Mouse (Mus musculus) spleen, postnatal 36 days (tissue): ENCODE data around the gene Abcc9.

Experiments used
- DNase-seq, 2 experiments: peaks; one replicate each; pipeline ENCODE4 v3.0.0; 2022; ENCODE audit warnings: low spot score in 2 of 2, mixed read lengths in 1 of 2

Gene Abcc9

GRCm38 (mm10) chr6:142548377-142548776 lies 153.7 kb downstream of the Abcc9 start:
- no peak for DNase-seq

- DNase-seq, result no peak
These were observed 157.0 kb downstream of the Abcc9 start for GRCm38 (mm10) chr6:142545132-142545531.

DNA sequence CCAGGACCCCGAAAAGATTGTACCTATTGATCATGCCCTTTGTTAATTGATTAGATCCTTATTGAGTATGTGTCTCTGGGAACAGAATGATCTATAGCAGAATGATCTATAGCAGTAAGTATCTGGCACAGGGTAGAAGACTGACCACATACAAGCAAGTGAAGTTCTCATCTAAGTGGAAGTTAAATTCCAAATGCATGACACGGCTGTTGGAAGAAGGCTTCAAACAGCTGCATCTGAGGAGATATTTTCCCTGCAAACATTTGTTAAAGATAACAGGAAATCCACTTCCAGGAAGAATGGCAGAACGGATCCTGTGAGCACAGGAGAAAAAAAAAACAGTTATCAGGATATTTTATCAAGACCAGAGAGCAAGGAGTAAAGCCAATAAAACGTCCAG lies 158.5 kb downstream of the Abcc9 start:
- no peak for DNase-seq

DNA sequence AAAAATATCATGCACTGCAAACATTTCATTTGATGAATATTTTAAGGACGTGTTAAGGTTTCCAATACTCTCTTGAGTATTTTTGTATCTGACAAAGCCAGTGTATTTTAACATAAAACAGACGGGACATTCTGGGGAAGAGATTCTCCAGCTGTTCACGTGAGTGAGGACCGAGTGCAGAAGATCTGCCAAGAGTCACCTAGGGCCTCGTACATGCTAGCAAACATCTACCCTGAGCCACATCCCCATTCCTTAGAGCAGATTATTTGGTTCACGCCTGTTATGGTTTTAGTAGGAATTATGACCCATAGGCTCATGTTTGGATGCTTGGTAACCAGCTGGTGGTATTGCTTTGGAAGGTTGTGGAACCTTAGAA lies 159.3 kb downstream of the Abcc9 start:
- DNase-seq, result no peak

- DNase-seq, result no peak
These were observed 159.9 kb downstream of the Abcc9 start for GRCm38 (mm10) chr6:142542082-142542799.

- no peak for DNase-seq
These were observed 161.5 kb downstream of the Abcc9 start for GRCm38 (mm10) chr6:142540561-142541160.

DNA sequence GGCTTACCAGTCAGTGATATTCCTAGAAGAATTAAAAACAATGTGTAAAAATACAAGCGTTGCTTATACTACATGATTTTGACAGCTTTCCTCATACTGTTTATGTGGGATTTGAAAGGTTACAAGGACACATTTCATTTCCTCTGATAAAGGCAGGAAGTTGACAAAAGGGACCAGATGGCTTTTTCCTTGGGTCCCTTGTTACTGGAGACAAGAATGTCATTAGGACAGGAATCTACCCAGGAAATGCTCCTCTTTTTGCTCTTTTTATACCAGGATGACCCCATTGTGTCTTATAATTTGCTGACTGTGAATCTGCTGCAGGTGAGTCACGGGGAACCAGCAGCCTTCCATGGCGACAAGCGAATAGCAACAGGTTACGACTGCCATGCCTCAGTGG lies 162.0 kb downstream of the Abcc9 start:
- no peak for DNase-seq

DNA sequence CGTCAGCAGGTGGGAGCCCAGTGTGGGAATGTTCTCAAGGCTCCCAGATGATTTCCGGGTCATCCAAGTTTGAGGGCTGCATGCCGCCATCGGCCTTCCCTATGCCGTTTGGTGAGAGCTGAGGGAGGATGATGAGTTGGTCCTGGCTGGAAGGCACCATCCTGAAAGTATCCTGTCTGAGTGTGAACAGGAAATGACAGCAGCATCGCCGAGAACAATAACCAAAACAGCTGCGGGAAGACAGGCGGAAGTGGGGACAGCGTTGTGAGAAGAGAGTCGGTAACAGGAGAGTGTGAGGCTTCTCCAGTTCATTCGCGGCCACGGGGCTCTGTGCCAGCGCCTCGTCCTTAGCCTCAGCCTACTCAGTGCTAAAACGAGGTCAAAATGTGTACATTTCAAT lies 163.6 kb downstream of the Abcc9 start:
- peak; percentile 29 to 42 for DNase-seq
